Mouse (Mus musculus) thymus, adult 2 months (tissue): ENCODE results near the gene Brinp2.

ENCODE experiments used
- CTCF ChIP-seq: fragments of 200-500 bp; IDR thresholded peaks from 2 replicates; pipeline ENCODE4 v1.5.1; 2012; ENCODE audit warnings: mild to moderate bottlenecking, control low read depth, low read length, moderate library complexity, borderline replicate concordance; ENCODE audit not compliant: control insufficient read depth, poor library complexity, insufficient read depth; ENCODE audit errors: extremely low read depth
- POLR2A ChIP-seq: fragments of 200-500 bp; IDR thresholded peaks from 2 replicates; pipeline ENCODE4 v1.6.1; 2012; ENCODE audit warnings: mild to moderate bottlenecking, low read length, control low read depth, moderate library complexity; ENCODE audit not compliant: control insufficient read depth, poor library complexity, insufficient read depth; ENCODE audit errors: extremely low read depth

GRCm38 (mm10) chr1:158255912-158256680 is 100.0 kb downstream of the Brinp2 start:
- TF ChIP-seq POLR2A: no peak
- no peak for TF ChIP-seq CTCF
